Mouse (Mus musculus) heart, embryonic 16.5 days (tissue): ENCODE data around the gene Prkce. TPM values are rescaled to one million over a fixed set of nuclear protein-coding genes. Genes with fewer than 3 reads are reported as not detected.

Experiments used
- ATAC-seq: fragments of 200-750 bp; cut with Nextera tagmentation; replicated peaks from 2 replicates; pipeline ENCODE4 v1.8.0; 2017; ENCODE audit warnings: moderate number of reproducible peaks; ENCODE audit not compliant: insufficient read depth, low FRiP score; ENCODE audit errors: extremely low read depth
- H3K27ac ChIP-seq: fragments of 300-500 bp; sonication (generic); 2 replicates; pipeline ENCODE4 v1.5.1; 2014; ENCODE audit warnings: mild to moderate bottlenecking, low read length, control low read depth, moderate library complexity
- H3K27me3 ChIP-seq: fragments of 300-500 bp; sonication (generic); 2 replicates; pipeline ENCODE4 v1.6.1; 2014; ENCODE audit warnings: low read length, mixed read lengths; ENCODE audit not compliant: control insufficient read depth, insufficient read depth
- H3K36me3 ChIP-seq: fragments of 300-500 bp; sonication (generic); 2 replicates; pipeline ENCODE4 v1.6.1; 2014; ENCODE audit not compliant: control insufficient read depth, insufficient read depth
- H3K4me1 ChIP-seq: fragments of 300-500 bp; sonication (generic); 2 replicates; pipeline ENCODE4 v1.6.1; 2014; ENCODE audit warnings: low read length, mixed read lengths; ENCODE audit not compliant: control insufficient read depth, insufficient read depth
- H3K4me2 ChIP-seq: fragments of 300-500 bp; sonication (generic); 2 replicates; pipeline ENCODE4 v1.6.1; 2014; ENCODE audit warnings: low read depth, mild to moderate bottlenecking, control low read depth, low read length
- H3K4me3 ChIP-seq: fragments of 300-500 bp; sonication (generic); 2 replicates; pipeline ENCODE4 v1.5.1; 2014; ENCODE audit warnings: mild to moderate bottlenecking, control low read depth, low read length
- H3K9ac ChIP-seq: fragments of 300-500 bp; sonication (generic); 2 replicates; pipeline ENCODE4 v1.6.1; 2014; ENCODE audit warnings: low read length, control low read depth
- H3K9me3 ChIP-seq: fragments of 300-500 bp; sonication (generic); replicated peaks from 2 replicates; pipeline ENCODE4 v1.6.1; 2016; ENCODE audit warnings: low read length; ENCODE audit not compliant: control insufficient read depth
- WGBS: fragments of 180-500 bp; shearing (Covaris S2); extraction: QIAGEN DNeasy Blood & Tissue Kit; methylation state at CpG from one replicate; pipeline ENCODE4 v1.1.7; 2014; 5-methylcytosine and 5-hydroxymethylcytosine counted together
- polyA plus RNA-seq: library from polyadenylated mRNA; unstranded; fragments of >200 nt; fragmentation: Nextera tagmentation; extraction: Ambion mirVana; gene quantifications from 2 replicates; pipeline ENCODE4 v1.2.1, GENCODE M21; 2015

Gene Prkce
- polyA plus RNA-seq, 1 experiment from 2014 or later: 6.0 TPM

DNA sequence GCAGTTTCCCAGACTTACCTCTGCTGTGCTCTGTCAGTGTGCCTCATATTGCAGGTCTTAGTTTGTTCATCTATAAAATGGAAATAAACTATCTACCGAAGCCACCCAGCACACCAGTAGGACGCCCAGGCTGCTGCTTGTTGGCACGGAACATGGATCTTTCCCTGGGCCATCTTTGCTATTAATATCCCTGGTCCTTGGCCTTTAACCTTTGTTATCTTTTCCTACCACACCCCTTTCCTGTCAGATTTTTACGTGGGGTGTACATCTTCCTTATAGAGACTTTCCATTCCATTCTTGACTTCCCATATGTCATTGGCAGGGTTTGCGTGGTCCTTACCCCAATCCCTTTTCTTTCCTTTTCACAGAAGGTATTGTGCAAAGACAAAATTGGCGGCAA is 363.6 kb downstream of the Prkce start:
- Histone ChIP-seq H3K27ac (no peak overlapping the region), H3K4me3 (no peak overlapping the region), H3K36me3 (no peaks in the 10 kb centered on the region), H3K4me2 (no peak overlapping the region), H3K9ac (no peak overlapping the region), H3K9me3 (no peaks in the 10 kb centered on the region), H3K4me1 (peaks cover 13% of the 10 kb centered on the region), H3K27me3 (no peaks in the 10 kb centered on the region)
- 69% methylated on average over 6 of the region's 6 CpGs for WGBS
- no peak for ATAC-seq

DNA sequence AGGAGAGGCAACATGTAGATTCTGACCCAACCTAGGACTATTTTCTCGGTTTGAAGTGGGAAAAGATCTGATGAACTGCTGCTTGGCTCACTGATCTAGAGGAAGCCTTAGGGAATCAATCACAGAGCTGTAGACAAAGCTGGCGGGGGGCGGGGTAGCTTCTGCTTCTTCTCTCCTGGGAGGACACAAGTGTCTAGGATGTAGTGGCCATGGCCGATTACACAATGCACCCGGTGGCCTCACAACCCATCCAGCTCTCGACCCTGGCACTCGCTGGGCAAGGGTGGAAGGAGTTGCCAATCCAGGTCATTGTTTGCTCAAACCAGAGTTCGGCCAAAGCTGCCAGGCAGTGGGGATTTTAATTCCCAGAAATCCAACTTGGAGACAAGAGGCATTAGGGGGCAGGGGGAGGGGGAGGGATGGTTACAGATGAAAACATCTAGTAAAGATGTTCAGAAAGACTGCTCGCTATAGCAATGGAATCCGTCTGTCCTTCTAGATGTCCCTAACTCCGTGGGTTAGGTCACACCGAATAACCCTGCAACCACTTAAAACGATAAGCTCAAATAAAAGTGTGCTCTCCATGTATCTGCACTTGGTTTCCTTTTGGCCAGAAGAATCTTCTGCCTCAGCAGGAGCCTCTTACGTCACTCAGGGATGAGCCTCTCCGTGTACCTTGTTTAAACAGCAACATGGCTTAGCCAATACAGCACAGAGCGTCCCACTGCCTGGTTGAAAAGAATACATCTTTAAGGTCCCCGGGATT is 365.4 kb downstream of the Prkce start:
- Histone ChIP-seq H3K36me3 (no peaks in the 10 kb centered on the region), H3K9me3 (no peaks in the 10 kb centered on the region), H3K27me3 (no peaks in the 10 kb centered on the region), H3K4me2 (no peak overlapping the region; the same call in 1 of the 2 replicates), H3K4me3 (no peak overlapping the region), H3K4me1 (peaks cover 15% of the 10 kb centered on the region), H3K9ac (no peak overlapping the region), H3K27ac (no peak overlapping the region)
- ATAC-seq: no peak
- 69% methylated on average over 17 of the region's 17 CpGs for WGBS

GRCm38 (mm10) chr17:86533549-86533851 is 365.9 kb downstream of the Prkce start:
- Histone ChIP-seq H3K9ac (no peak overlapping the region), H3K4me2 (no peak overlapping the region; the same call in 1 of the 2 replicates), H3K4me3 (no peak overlapping the region), H3K27ac (no peak overlapping the region), H3K36me3 (no peaks in the 10 kb centered on the region), H3K27me3 (no peaks in the 10 kb centered on the region), H3K9me3 (no peaks in the 10 kb centered on the region), H3K4me1 (peaks cover 15% of the 10 kb centered on the region)
- no peak for ATAC-seq
- WGBS: 44% methylated on average over 11 of the region's 11 CpGs

DNA sequence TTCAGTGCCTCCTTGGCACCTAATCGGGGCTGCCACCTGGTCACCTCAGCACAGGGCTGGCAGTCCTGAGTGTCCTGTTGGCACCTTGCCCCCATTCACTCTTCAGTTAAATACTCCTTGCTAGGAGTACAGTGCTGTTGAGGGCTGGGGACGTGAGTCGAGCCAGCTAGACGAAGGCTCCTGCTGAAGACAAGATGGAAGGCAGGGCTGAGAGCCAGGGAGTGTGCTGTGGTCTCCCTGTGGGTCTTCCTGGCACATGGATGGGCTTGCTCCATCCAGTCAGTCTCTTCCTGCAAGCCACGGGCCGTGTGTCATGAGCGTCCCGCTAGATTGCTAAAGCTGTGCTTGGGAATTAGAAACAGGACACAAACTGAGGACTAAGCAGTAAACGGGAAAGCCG is 367.5 kb downstream of the Prkce start:
- Histone ChIP-seq H3K9ac (peak overlapping the region; percentile 34; the same call in 1 of the 2 replicates), H3K36me3 (no peaks in the 10 kb centered on the region), H3K4me2 (no peak overlapping the region), H3K4me3 (no peak overlapping the region), H3K4me1 (peaks cover 12% of the 10 kb centered on the region), H3K9me3 (no peaks in the 10 kb centered on the region), H3K27ac (peak overlapping the region; percentile 24; the same call in 1 of the 2 replicates), H3K27me3 (no peaks in the 10 kb centered on the region)
- no peak for ATAC-seq
- 64% methylated on average over 10 of the region's 10 CpGs for WGBS

DNA sequence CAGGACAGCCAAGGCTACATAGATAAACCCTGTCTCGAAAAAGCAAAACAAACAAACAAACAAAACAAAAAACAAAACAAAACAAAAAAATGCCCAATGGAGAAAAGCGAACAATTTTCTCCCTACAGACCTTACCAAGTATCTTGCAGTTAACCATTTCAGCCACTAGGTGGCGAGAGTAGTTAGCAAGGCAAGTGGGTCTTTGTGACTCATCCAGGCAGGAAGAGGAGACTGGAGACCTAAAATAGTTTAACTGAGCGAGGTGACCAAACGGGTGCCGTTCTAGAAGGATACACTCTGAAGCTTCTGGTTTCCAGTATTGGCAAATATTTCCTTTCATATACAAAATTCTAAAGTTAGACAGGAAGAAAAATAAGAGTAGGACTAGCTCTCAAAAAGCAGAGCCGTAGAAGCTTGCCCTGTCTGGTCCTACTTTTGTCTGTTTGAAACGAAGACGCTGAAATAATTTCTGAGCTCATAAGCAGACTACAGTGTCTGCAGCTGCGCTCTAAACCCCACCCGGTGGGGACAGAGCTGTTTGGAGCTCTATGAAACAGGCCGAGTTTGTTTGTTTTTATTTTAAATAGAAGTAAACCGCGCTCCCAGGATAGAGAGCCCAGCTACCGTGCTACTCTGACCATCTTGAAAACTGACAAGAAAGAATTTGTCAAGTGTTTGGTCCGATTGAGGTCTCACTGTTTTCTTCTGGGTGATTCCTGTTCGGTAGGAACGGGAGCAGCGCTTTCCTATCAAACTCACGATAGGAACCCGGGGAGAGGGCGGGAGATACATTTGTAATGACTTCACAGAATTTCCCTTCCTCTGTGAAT is 368.5 kb downstream of the Prkce start:
- peak overlapping the region; percentile 60 for H3K9ac ChIP-seq
- no peaks in the 10 kb centered on the region for H3K9me3 ChIP-seq
- peaks cover 12% of the 10 kb centered on the region for H3K4me1 ChIP-seq
- H3K36me3 ChIP-seq: no peaks in the 10 kb centered on the region
- peak; percentile 61 for ATAC-seq
- H3K27me3 ChIP-seq: no peaks in the 10 kb centered on the region
- 10% methylated on average over 22 of the region's 22 CpGs for WGBS
- peak overlapping the region; percentile 50 for H3K4me3 ChIP-seq
- H3K27ac ChIP-seq: peak overlapping the region; percentile 72
- H3K4me2 ChIP-seq: peak overlapping the region; percentile 73

DNA sequence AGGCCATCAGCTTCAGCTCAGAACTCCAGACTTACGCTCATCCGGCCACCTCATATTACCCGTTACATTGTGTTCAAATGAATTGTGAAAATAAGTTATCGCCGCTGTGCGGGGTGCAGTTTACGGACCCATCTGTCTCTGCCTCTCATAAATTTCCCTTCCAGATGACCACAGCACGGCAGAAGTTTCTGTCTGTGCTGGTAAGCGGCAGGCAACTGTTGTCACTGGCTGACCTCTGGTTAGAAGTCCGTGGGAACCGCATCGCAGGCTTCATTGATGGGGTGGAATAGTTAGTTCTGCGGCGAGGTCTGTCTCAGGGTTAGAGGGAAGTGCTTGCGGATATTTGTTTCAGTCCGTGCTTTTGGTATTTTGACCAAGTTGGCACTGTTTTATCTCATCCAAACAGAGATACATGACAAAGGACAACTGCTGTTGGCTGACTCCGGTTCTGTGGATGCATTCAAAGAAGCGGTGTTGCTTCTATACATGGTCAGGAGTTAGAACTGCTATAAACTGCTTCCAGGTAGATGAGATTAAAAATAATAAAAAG is 372.4 kb downstream of the Prkce start:
- no peaks in the 10 kb centered on the region for H3K9me3 ChIP-seq
- 0 out of 2 replicates have a peak, but pooled peaks have one; percentile 24 for ATAC-seq
- H3K27ac ChIP-seq: no peak overlapping the region
- H3K27me3 ChIP-seq: no peaks in the 10 kb centered on the region
- no peak overlapping the region for H3K4me2 ChIP-seq
- no peak overlapping the region for H3K9ac ChIP-seq
- 72% methylated on average over 18 of the region's 18 CpGs for WGBS
- H3K4me3 ChIP-seq: no peak overlapping the region
- no peaks in the 10 kb centered on the region for H3K36me3 ChIP-seq
- peaks cover 4% of the 10 kb centered on the region; the same call in 1 of the 2 replicates for H3K4me1 ChIP-seq

DNA sequence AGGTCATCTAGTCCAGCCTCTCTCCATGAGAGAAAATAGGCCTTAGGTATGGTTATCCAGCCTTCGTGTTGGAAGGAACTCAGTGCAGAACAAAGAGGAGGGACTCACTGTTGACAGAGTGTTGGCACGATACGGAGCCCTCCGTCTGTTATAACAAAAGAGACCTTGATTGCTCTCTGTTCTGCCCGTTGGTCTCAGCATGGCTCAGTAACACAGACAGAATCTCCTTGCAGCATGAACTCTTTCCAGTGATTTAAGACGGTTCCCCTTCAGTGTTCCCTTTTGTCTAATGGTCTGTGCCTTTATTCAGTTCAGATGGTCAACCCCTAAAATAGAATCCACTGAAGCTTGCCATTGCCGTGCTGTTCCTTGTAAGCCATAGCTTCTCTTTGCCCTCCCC is 378.9 kb downstream of the Prkce start:
- no peak overlapping the region for H3K4me3 ChIP-seq
- no peak for ATAC-seq
- H3K9me3 ChIP-seq: no peaks in the 10 kb centered on the region
- H3K27me3 ChIP-seq: no peaks in the 10 kb centered on the region
- no peaks in the 10 kb centered on the region for H3K4me1 ChIP-seq
- 48% methylated on average over 7 of the region's 7 CpGs for WGBS
- no peak overlapping the region for H3K9ac ChIP-seq
- no peaks in the 10 kb centered on the region for H3K36me3 ChIP-seq
- H3K27ac ChIP-seq: no peak overlapping the region
- no peak overlapping the region for H3K4me2 ChIP-seq

DNA sequence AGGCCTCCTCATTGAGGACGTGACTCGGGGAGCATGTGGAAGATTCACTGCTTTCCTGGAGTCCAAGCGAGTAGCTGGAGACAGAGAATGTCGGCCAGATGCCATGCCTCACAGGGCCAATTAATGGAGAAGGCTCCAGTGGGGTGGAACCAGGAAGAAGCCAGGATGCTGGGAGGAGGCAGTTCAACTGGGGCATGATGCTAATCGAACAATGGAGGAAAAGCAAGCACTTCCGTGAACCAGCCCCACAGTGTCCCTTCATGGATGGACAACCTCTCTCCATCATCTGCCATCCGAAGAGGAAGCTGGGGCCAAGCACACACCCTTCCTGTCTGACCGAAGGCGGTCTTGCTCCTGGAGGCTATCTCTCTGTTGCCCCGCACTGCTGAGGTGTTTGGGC is 381.5 kb downstream of the Prkce start:
- ATAC-seq: no peak
- 84% methylated on average over 10 of the region's 10 CpGs for WGBS

DNA sequence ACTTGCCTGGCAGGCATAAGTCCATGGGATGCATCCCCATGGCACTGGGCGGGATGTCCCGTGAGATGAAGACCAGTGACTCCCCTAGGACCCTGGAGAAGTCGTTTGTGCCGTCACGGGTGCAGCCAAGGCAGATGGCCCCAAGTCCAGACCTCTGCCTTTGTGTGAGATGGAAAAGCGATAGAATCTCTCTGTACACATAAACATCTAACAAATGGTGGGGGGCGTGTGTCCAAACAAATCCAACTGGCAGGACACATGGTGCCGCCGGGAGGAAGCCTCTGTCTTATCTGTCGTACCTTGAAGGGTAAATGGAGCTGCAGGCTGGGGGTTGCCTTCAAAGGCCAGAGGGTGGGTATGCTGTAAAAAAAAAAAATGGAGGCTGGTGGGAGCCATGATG is 384.0 kb downstream of the Prkce start:
- Histone ChIP-seq H3K4me2 (no peak overlapping the region), H3K4me3 (no peak overlapping the region), H3K4me1 (no peaks in the 10 kb centered on the region), H3K36me3 (no peaks in the 10 kb centered on the region), H3K27me3 (no peaks in the 10 kb centered on the region), H3K9me3 (no peaks in the 10 kb centered on the region), H3K9ac (no peak overlapping the region), H3K27ac (no peak overlapping the region)
- no peak for ATAC-seq
- WGBS: 75% methylated on average over 10 of the region's 10 CpGs

More for the DNA sequence above, 381.5 kb downstream of the Prkce start:
- H3K27ac ChIP-seq: no peak overlapping the region
- H3K4me2 ChIP-seq: no peak overlapping the region
- H3K36me3 ChIP-seq: no peaks in the 10 kb centered on the region
- H3K9me3 ChIP-seq: no peaks in the 10 kb centered on the region
- H3K9ac ChIP-seq: no peak overlapping the region
- H3K27me3 ChIP-seq: no peaks in the 10 kb centered on the region
- H3K4me1 ChIP-seq: no peaks in the 10 kb centered on the region
- H3K4me3 ChIP-seq: no peak overlapping the region
